Mouse (Mus musculus) C2C12 (cell line): ENCODE results near the gene Fat2.

Experiments
- CTCF ChIP-seq: IDR thresholded peaks from one replicate; pipeline ENCODE4 v1.5.1; 2011; ENCODE audit not compliant: control insufficient read depth, insufficient read depth, insufficient read length
- MAX ChIP-seq: IDR thresholded peaks from one replicate; pipeline ENCODE4 v1.6.1; 2011; ENCODE audit warnings: mild to moderate bottlenecking, control low read depth
- MYOD1 ChIP-seq: IDR thresholded peaks from one replicate; pipeline ENCODE4 v1.6.1; 2011; ENCODE audit warnings: low read depth; ENCODE audit not compliant: control insufficient read depth, insufficient read length
- USF1 ChIP-seq: IDR thresholded peaks from one replicate; pipeline ENCODE4 v1.6.1; 2011; ENCODE audit warnings: low read depth, mild to moderate bottlenecking, control low read depth, moderate library complexity

DNA sequence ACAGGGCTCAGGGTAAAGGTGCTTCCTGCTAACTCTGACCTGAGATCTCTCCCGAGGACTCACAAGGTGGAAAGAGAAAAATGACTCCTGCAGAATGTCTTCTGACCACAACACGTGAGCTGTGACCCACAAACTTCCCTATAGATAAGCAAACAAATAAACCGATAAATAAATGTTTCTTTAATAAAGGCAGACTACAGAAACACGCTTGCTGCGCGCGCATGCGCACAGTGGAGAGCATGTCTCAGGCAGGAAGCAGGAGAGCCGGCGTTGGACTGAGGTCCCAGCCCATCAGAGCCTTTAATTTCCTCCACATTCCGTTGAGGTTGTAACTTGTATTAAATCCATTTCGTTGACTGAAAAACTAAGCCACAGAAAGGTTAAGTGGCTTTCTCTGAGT is 37.0 kb upstream of the Fat2 start:
- TF ChIP-seq CTCF (no peak), MAX (no peak), MYOD1 (no peak), USF1 (no peak)
